Mouse (Mus musculus) embryonic facial prominence, embryonic 10.5 days (tissue): ENCODE data around the gene Wdtc1. TPM values are rescaled to one million over a fixed set of nuclear protein-coding genes. Genes with fewer than 3 reads are reported as not detected.

Experiments used
- DNase-seq: peaks from one replicate; pipeline ENCODE4 v3.0.0-alpha.2; 2017; ENCODE audit warnings: low spot score
- H3K27ac ChIP-seq: fragments of 300-500 bp; sonication (generic); replicated peaks from 2 replicates; pipeline ENCODE4 v1.5.1; 2016; ENCODE audit warnings: mild to moderate bottlenecking
- H3K27me3 ChIP-seq: fragments of 300-500 bp; sonication (generic); replicated peaks from 2 replicates; pipeline ENCODE4 v1.6.1; 2016; ENCODE audit warnings: low read depth, mild to moderate bottlenecking; ENCODE audit not compliant: poor library complexity, severe bottlenecking
- H3K36me3 ChIP-seq: fragments of 300-500 bp; sonication (generic); replicated peaks from 2 replicates; pipeline ENCODE4 v1.6.1; 2016; ENCODE audit warnings: mild to moderate bottlenecking, moderate library complexity
- H3K4me1 ChIP-seq: fragments of 300-500 bp; sonication (generic); 2 replicates; pipeline ENCODE4 v1.6.1; 2016
- H3K4me3 ChIP-seq: fragments of 300-500 bp; sonication (generic); 2 replicates; pipeline ENCODE4 v1.5.1; 2016; ENCODE audit warnings: mild to moderate bottlenecking, moderate library complexity
- H3K9me3 ChIP-seq: fragments of 300-500 bp; sonication (generic); 2 replicates; pipeline ENCODE4 v1.6.1; 2016; ENCODE audit warnings: mild to moderate bottlenecking
- WGBS: fragments of 180-500 bp; shearing (Covaris S2); methylation state at CpG from one replicate; pipeline ENCODE4 v1.1.7; 2016; 5-methylcytosine and 5-hydroxymethylcytosine counted together
- polyA plus RNA-seq: library from polyadenylated mRNA; unstranded; fragments of >200 nt; fragmentation: Nextera tagmentation; extraction: Ambion mirVana; gene quantifications from 2 replicates; pipeline ENCODE4 v1.2.1, GENCODE M21; 2016

The Wdtc1 gene
- polyA plus RNA-seq, 1 experiment from 2014 or later: 17.7 TPM

DNA sequence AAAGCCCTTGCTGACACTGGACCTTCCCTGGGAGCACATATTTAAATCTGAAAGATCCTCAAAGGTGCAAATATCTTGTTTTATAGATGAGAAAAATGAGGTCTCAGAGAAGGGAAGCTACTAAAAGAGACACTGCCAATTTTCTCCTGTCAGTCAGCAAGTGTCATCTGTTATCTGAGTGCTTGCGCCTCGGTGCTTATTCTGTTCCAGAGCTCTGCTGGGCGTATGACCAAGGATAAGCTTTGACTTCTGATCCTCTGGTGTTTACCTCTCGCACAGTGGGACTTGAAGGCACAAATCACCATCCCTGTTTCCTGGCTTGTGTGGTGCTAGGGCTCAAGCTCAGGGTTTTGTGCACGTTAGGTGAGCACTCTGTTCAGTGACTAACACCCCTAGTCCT lies 50.6 kb downstream of the Wdtc1 start:
- Histone ChIP-seq H3K4me1 (peaks cover 23% of the 10 kb centered on the region), H3K9me3 (no peaks in the 10 kb centered on the region), H3K36me3 (peaks cover 67% of the 10 kb centered on the region), H3K27me3 (no peaks in the 10 kb centered on the region), H3K27ac (no peak overlapping the region), H3K4me3 (no peak overlapping the region)
- DNase-seq: no peak
- 90% methylated on average over 5 of the region's 5 CpGs for WGBS

DNA sequence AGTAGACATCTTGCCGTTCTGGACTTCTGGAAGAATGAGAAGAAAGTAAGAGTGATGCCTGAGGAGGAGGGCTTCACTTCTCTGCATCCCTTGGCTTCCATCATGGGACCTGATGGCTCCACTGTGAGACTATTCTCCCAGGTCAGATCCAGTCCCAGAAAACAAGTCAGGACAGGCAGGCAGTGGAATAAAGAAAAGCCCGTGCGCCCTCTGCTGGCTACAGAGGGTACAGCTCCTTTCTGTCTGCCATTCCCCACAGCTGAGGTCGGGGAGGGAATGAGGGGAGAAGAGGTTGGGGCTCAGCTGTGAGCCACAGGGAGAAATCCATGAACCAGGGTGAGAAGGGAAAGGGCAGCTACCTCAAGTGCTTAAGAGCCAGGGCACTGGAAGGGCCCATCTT lies 51.5 kb downstream of the Wdtc1 start:
- Histone ChIP-seq H3K27me3 (no peaks in the 10 kb centered on the region), H3K4me3 (no peak overlapping the region), H3K4me1 (peaks cover 28% of the 10 kb centered on the region), H3K36me3 (peaks cover 75% of the 10 kb centered on the region), H3K27ac (no peak overlapping the region), H3K9me3 (no peaks in the 10 kb centered on the region)
- 23% methylated on average over 4 of the region's 4 CpGs for WGBS
- DNase-seq: peak; percentile 83

GRCm38 (mm10) chr4:133300421-133300820 lies 52.9 kb downstream of the Wdtc1 start:
- no peaks in the 10 kb centered on the region for H3K27me3 ChIP-seq
- H3K9me3 ChIP-seq: no peaks in the 10 kb centered on the region
- no peak for DNase-seq
- H3K36me3 ChIP-seq: peaks cover 85% of the 10 kb centered on the region
- no peak overlapping the region for H3K4me3 ChIP-seq
- WGBS: 94% methylated on average over 11 of the region's 11 CpGs
- H3K27ac ChIP-seq: no peak overlapping the region
- peaks cover 28% of the 10 kb centered on the region for H3K4me1 ChIP-seq

GRCm38 (mm10) chr4:133299701-133300100 lies 53.6 kb downstream of the Wdtc1 start:
- peaks cover 28% of the 10 kb centered on the region for H3K4me1 ChIP-seq
- peaks cover 89% of the 10 kb centered on the region for H3K36me3 ChIP-seq
- no peaks in the 10 kb centered on the region for H3K9me3 ChIP-seq
- H3K27me3 ChIP-seq: peaks cover 5% of the 10 kb centered on the region
- 79% methylated on average over 5 of the region's 5 CpGs for WGBS
- no peak for DNase-seq
- peak overlapping the region; percentile 63; the same call in 1 of the 2 replicates for H3K27ac ChIP-seq
- H3K4me3 ChIP-seq: no peak overlapping the region

DNA sequence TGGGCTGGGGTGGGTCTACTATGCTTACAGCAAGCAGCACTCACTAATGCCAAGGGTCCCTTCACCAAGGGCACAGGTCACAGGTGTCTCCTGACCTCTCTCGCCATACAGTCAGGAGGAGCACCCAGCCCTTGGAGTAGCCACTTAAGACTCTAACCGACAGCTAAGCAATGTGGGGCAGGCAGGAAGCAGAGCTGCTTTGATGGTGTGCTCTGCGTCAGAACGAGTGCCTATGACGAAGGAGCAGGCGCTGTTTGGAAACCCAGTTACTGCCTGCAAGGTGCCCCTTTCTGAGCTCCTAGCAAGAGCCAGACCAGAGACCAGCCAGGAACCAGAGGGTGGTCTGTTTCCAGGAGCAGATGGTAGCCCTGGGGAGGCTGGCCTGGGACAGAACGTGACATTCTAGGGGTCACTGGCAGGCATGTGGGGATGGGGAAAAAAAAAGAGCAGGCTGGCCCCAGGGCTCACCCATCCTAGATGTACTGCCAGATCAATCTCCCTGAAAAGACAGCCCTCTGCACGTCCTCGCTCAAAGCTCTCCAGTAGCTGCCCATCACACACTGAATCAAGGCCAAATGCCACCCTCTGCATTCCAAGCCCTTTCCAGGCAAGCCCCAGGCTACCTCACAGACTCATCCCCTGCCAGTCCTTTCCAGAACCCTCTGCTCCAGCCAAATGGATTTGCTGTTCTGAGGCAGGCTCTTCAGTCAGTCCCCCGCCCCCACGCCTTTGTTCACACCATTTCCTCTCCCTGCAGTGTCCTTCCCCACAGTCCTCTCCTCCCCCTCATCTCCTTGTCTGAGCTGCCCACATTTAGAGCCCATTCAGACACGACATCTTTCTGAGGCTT lies 54.5 kb downstream of the Wdtc1 start:
- WGBS: 33% methylated on average over 12 of the region's 12 CpGs
- Histone ChIP-seq H3K27ac (peak overlapping the region; percentile 63), H3K4me3 (no peak overlapping the region), H3K4me1 (peaks cover 38% of the 10 kb centered on the region), H3K36me3 (peaks cover 86% of the 10 kb centered on the region), H3K9me3 (no peaks in the 10 kb centered on the region), H3K27me3 (peaks cover 12% of the 10 kb centered on the region)
- DNase-seq: no peak

DNA sequence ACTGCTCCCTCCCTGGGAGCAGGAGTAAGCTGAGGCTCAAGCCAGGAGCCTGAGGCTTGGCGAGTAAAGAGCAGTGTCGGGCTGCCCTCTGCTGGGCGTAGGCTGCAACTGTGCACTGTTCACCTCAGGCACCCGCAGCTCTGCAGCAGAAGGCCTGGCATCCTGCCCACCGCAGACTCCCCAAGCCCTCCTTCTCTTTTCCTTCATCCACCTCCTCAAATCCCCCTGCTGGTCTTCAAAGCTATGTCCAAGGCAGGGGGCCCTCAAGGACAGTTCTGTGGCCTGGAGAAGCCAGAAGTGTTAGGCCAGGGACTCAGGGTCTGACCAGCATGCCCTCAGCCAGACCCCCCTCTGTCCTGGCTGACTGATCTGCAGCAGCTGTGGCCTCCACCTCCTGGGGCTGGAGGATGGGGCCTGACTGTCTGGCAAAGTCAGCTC lies 55.5 kb downstream of the Wdtc1 start:
- DNase-seq: peak; percentile 85
- peaks cover 47% of the 10 kb centered on the region for H3K4me1 ChIP-seq
- 0 out of 2 replicates have a peak overlapping the region, but pooled peaks have one; percentile 4 for H3K4me3 ChIP-seq
- WGBS: 2% methylated on average over 5 of the region's 5 CpGs
- peak overlapping the region; percentile 55; the same call in 1 of the 2 replicates for H3K27ac ChIP-seq
- H3K9me3 ChIP-seq: no peaks in the 10 kb centered on the region
- H3K36me3 ChIP-seq: peaks cover 77% of the 10 kb centered on the region
- H3K27me3 ChIP-seq: peaks cover 12% of the 10 kb centered on the region

- no peak overlapping the region for H3K4me3 ChIP-seq
- DNase-seq: no peak
- H3K36me3 ChIP-seq: peaks cover 77% of the 10 kb centered on the region
- H3K27ac ChIP-seq: peak overlapping the region; percentile 55; the same call in 1 of the 2 replicates
- H3K4me1 ChIP-seq: peaks cover 52% of the 10 kb centered on the region
- 70% methylated on average over 10 of the region's 10 CpGs for WGBS
- H3K27me3 ChIP-seq: peaks cover 12% of the 10 kb centered on the region
- no peaks in the 10 kb centered on the region for H3K9me3 ChIP-seq
These were observed 55.9 kb downstream of the Wdtc1 start for GRCm38 (mm10) chr4:133297360-133297759.

GRCm38 (mm10) chr4:133294084-133294483 lies 59.2 kb downstream of the Wdtc1 start:
- peak; percentile 24 for DNase-seq
- peaks cover 12% of the 10 kb centered on the region for H3K27me3 ChIP-seq
- no peaks in the 10 kb centered on the region for H3K9me3 ChIP-seq
- 25% methylated on average over 11 of the region's 11 CpGs for WGBS
- H3K4me1 ChIP-seq: peaks cover 45% of the 10 kb centered on the region
- H3K27ac ChIP-seq: peak overlapping the region; percentile 82
- H3K4me3 ChIP-seq: peak overlapping the region; percentile 33; the same call in 1 of the 2 replicates
- H3K36me3 ChIP-seq: peaks cover 56% of the 10 kb centered on the region

GRCm38 (mm10) chr4:133292901-133293843 lies 60.1 kb downstream of the Wdtc1 start:
- WGBS: 7% methylated on average over 24 of the region's 24 CpGs
- peaks cover 51% of the 10 kb centered on the region for H3K36me3 ChIP-seq
- peaks cover 36% of the 10 kb centered on the region for H3K4me1 ChIP-seq
- H3K27me3 ChIP-seq: peaks cover 12% of the 10 kb centered on the region
- H3K27ac ChIP-seq: peak overlapping the region; percentile 82
- no peaks in the 10 kb centered on the region for H3K9me3 ChIP-seq
- H3K4me3 ChIP-seq: peak overlapping the region; percentile 33
- DNase-seq: peak; percentile 46

- H3K27ac ChIP-seq: peak overlapping the region; percentile 82
These were observed 60.9 kb downstream of the Wdtc1 start for GRCm38 (mm10) chr4:133292405-133292804.

DNA sequence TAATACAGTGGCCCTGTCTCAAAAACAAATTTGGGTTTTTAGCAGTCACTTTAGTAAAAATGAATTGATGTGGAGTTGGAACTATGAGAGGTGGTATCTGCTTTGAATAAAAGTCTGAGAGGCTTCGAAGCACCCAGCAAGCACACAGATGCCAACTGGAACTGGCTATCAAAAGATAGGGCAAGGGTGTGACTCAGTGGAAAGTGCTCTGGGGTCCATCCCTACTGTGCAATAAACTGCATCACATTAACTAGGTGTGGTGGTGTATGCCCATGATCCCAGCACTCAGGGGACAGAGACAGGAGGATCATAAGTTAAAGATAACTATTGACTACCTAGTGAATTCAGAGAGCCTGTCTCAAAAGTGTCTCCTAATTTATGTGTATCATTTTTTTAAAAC lies 62.0 kb downstream of the Wdtc1 start:
- H3K27me3 ChIP-seq: peaks cover 12% of the 10 kb centered on the region
- no peak for DNase-seq
- no peaks in the 10 kb centered on the region for H3K9me3 ChIP-seq
- peaks cover 26% of the 10 kb centered on the region for H3K4me1 ChIP-seq
- WGBS: 93% methylated on average over 1 of the region's 1 CpGs
- H3K36me3 ChIP-seq: peaks cover 35% of the 10 kb centered on the region
- H3K27ac ChIP-seq: no peak overlapping the region
- H3K4me3 ChIP-seq: no peak overlapping the region

More at GRCm38 (mm10) chr4:133292405-133292804, 60.9 kb downstream of the Wdtc1 start:
- 65% methylated on average over 4 of the region's 4 CpGs for WGBS
- no peak for DNase-seq
- peaks cover 28% of the 10 kb centered on the region for H3K4me1 ChIP-seq
- no peak overlapping the region for H3K4me3 ChIP-seq
- H3K36me3 ChIP-seq: peaks cover 46% of the 10 kb centered on the region
- H3K27me3 ChIP-seq: peaks cover 12% of the 10 kb centered on the region
- H3K9me3 ChIP-seq: no peaks in the 10 kb centered on the region

DNA sequence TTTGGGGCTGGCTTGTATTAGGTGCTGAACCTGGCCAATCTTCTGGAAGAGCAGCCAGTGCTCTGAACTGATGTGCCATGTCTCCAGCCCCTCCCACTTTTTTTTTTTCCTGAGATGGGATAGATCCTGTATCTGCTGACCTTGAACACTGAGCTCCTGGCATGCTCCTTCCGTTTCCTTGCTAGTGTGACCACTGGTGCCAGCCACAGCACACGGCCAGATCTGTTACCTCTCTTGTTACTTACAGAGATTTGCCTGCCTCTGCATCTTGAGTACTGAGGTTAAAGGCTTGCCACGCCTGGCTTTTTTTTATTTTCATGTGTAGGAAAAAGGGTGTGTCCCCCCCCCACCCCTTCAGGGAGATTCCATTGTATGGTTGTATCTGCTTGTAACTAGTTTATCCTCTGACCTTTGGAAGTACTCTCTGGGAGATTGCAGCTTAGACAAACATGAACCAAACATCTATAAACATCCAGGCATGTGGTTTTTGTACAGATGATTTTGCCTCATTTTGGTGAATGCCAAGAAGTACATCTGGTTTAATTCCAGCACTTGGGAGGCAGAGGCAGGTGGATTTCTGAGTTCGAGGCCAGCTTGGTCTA lies 66.7 kb downstream of the Wdtc1 start:
- H3K27me3 ChIP-seq: no peaks in the 10 kb centered on the region
- H3K9me3 ChIP-seq: no peaks in the 10 kb centered on the region
- H3K4me3 ChIP-seq: no peak overlapping the region
- 85% methylated on average over 4 of the region's 4 CpGs for WGBS
- peaks cover 29% of the 10 kb centered on the region for H3K4me1 ChIP-seq
- no peak for DNase-seq
- H3K36me3 ChIP-seq: 0 out of 2 replicates have a peak, but pooled peaks cover 3% of the 10 kb centered on the region
- no peak overlapping the region for H3K27ac ChIP-seq
